Mouse (Mus musculus): ENCODE data around the gene E130114P18Rik. TPM values are rescaled to one million over a fixed set of nuclear protein-coding genes. Genes with fewer than 3 reads are reported as not detected.

The E130114P18Rik gene
- polyA plus RNA-seq, 1 experiment = 14.9 TPM

DNA sequence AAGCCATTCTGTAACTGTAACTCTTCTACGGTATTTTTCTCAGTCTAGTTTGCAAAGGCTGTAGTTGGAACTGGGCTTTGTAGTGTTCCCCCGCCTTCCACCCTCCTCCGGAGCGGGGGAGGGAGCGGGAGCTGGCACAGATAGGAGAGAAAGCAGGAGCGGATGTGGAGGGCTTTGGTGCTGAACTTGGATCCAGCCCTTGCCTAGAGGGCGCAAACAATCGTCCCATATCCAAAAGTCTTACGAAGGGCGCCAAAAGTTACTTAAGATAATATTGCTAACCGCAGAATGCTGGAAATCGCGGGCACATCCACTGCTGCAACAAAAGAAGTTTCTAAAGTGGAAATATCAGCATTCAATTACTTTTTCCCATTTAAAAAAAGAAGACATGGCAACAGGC lies 2.8 kb downstream of the E130114P18Rik start:
- 4% methylated on average over 13 of the region's 13 CpGs for WGBS
- H3K27ac ChIP-seq (ENCODE audit: insufficient read depth, low read length) = no peak overlapping the region
- peak; percentile 55 to 74 for DNase-seq
- peak overlapping the region; percentile 15 for H3K4me3 ChIP-seq (replicated peaks; ENCODE audit: insufficient read depth, low read depth, low read length)
- H3K27me3 ChIP-seq (ENCODE audit: control insufficient read depth, insufficient read depth, low read length) = no peaks in the 10 kb centered on the region
- H3K4me1 ChIP-seq (ENCODE audit: control insufficient read depth, insufficient read depth, low read length) = peaks cover 3% of the 10 kb centered on the region; the same call in 1 of the 2 replicates
- no peak for TF ChIP-seq CTCF (IDR thresholded peaks at IDR 0.05; ENCODE audit: borderline replicate concordance, insufficient read depth, low read depth, low read length)
- no peak for TF ChIP-seq POLR2A (IDR thresholded peaks at IDR 0.05; ENCODE audit: borderline replicate concordance, insufficient read depth, low read length)

DNA sequence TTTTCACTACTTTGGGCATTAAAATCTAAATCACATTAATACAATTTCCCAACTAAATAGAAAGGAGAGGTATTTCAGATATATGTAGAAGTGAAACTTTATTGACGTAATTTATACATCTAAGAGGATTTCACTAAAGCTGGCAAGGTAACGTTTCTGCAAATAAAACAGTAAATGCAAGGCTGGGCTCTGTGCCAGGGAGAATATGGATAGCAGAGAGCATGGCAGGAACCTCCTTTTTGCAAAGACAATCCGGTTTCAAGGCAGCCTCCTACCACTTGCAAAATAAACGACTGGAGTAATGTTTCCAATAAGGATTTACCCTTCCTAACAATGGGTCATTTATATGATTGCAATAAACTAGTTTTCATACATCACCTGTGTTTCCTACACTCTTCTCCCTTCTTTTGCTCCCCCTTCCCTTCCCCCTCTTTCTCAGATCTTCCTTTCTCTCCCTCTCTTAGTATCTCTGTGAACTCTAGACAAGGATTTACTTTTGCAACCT lies 3.4 kb downstream of the E130114P18Rik start:
- TF ChIP-seq CTCF (IDR thresholded peaks at IDR 0.05; ENCODE audit: borderline replicate concordance, insufficient read depth, low read depth, low read length) = no peak
- no peak for TF ChIP-seq POLR2A (IDR thresholded peaks at IDR 0.05; ENCODE audit: borderline replicate concordance, insufficient read depth, low read length)
- no peaks in the 10 kb centered on the region for H3K27me3 ChIP-seq (ENCODE audit: control insufficient read depth, insufficient read depth, low read length)
- H3K27ac ChIP-seq (ENCODE audit: insufficient read depth, low read length) = no peak overlapping the region
- WGBS = 25% methylated on average over 4 of the region's 4 CpGs
- H3K4me3 ChIP-seq (replicated peaks; ENCODE audit: insufficient read depth, low read depth, low read length) = no peak overlapping the region
- H3K4me1 ChIP-seq (ENCODE audit: control insufficient read depth, insufficient read depth, low read length) = peaks cover 3% of the 10 kb centered on the region; the same call in 1 of the 2 replicates
- DNase-seq = peak in 1 of 2 experiments; percentile 18

DNA sequence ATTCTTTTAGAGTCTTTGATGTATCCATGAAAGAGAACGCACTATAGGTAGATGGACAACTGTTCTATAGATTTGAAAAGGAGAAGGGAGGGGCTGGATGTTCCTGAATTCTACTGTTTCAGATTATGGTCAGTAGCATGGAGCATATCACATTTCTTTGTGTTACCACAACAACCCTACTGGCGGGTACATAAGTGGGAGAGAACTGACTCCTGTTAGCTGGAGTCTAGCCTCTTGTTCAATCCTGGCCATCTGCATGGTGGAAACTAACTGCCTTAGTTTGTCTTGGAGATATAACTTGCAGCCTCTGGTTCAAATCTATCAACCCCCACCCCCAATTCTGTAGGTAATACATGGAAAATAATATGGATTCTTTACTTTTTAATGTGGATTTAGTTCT lies 4.1 kb downstream of the E130114P18Rik start:
- no peak overlapping the region for H3K4me3 ChIP-seq (replicated peaks; ENCODE audit: insufficient read depth, low read depth, low read length)
- H3K27ac ChIP-seq (ENCODE audit: insufficient read depth, low read length) = no peak overlapping the region

DNA sequence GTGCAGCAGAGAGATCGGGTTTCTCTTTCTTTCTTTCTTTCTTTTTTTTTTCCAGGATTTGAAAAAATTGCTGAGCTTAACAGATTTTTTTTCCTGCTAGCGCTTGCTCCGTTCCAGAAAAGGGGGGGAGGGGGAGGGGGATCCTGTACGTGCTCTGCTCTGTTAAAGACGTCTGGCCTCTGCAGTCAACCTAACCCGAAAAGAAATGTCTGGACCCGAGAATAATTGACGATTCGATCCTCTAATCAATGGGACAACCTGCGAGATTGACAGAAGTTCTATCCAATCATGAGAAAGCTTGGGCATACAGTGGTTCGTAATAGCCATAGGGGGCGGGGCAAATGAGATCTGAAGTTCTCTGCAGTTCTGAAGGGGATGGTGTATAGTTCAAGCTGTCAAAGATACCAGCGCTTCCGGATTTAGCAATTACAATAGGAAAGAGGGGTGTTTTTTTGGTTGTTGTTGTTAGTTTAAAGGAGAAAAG lies 4.7 kb downstream of the E130114P18Rik start:
- H3K4me1 ChIP-seq (ENCODE audit: control insufficient read depth, insufficient read depth, low read length) = peaks cover 3% of the 10 kb centered on the region; the same call in 1 of the 2 replicates
- no peaks in the 10 kb centered on the region for H3K27me3 ChIP-seq (ENCODE audit: control insufficient read depth, insufficient read depth, low read length)
- under 1% methylated on average over 14 of the region's 14 CpGs for WGBS
- TF ChIP-seq POLR2A (IDR thresholded peaks at IDR 0.05; ENCODE audit: borderline replicate concordance, insufficient read depth, low read length) (peak; percentile 32; the same call in 1 of the 2 replicates), CTCF (IDR thresholded peaks at IDR 0.05; ENCODE audit: borderline replicate concordance, insufficient read depth, low read depth, low read length) (no peak)
- H3K27ac ChIP-seq (ENCODE audit: insufficient read depth, low read length) = no peak overlapping the region
- peak overlapping the region; percentile 98 for H3K4me3 ChIP-seq (replicated peaks; ENCODE audit: insufficient read depth, low read depth, low read length)
- DNase-seq = peak; percentile 87 to 99

More for the DNA sequence above, 4.1 kb downstream of the E130114P18Rik start:
- WGBS = 67% methylated on average over 2 of the region's 2 CpGs
- Histone ChIP-seq H3K4me1 (ENCODE audit: control insufficient read depth, insufficient read depth, low read length) (peaks cover 3% of the 10 kb centered on the region; the same call in 1 of the 2 replicates), H3K27me3 (ENCODE audit: control insufficient read depth, insufficient read depth, low read length) (no peaks in the 10 kb centered on the region)
- no peak for DNase-seq
- no peak for TF ChIP-seq CTCF (IDR thresholded peaks at IDR 0.05; ENCODE audit: borderline replicate concordance, insufficient read depth, low read depth, low read length)
- no peak for TF ChIP-seq POLR2A (IDR thresholded peaks at IDR 0.05; ENCODE audit: borderline replicate concordance, insufficient read depth, low read length)

DNA sequence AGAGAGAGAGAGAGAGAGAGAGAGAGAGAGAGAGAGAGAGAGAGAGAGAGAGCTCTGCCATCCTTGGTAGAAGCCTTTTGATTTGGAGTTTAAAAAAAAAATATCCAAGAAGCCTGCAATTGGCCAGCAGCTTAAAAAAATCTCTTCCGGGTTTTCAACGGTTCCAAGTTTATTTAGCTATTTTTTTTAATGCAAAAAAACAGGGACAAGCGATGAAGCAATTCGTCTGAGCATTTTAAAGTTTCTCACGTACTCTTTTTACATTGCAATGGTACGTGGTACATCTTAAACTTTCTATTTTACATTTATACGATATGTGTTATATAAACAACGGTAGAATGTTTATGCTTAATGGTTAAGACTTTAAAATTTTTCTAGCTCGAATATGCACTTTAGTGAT lies 5.2 kb downstream of the E130114P18Rik start, which contains the start of gene Nfia:
TSS of gene Nfia (plus strand) at position 94 of the 400 bp plus-strand sequence.
- peak within 1 kb of the TSS; percentile 99 for H3K27ac ChIP-seq (ENCODE audit: insufficient read depth, low read length)
- WGBS = 0% methylated on average over 9 of the region's 9 CpGs
- no peaks in the 10 kb centered on the region for H3K27me3 ChIP-seq (ENCODE audit: control insufficient read depth, insufficient read depth, low read length)
- DNase-seq = no peak
- peak within 1 kb of the TSS; percentile 98 for H3K4me3 ChIP-seq (replicated peaks; ENCODE audit: insufficient read depth, low read depth, low read length)
- TF ChIP-seq CTCF (IDR thresholded peaks at IDR 0.05; ENCODE audit: borderline replicate concordance, insufficient read depth, low read depth, low read length) (no peak), POLR2A (IDR thresholded peaks at IDR 0.05; ENCODE audit: borderline replicate concordance, insufficient read depth, low read length) (no peak)
- peaks cover 3% of the 10 kb centered on the region; the same call in 1 of the 2 replicates for H3K4me1 ChIP-seq (ENCODE audit: control insufficient read depth, insufficient read depth, low read length)

DNA sequence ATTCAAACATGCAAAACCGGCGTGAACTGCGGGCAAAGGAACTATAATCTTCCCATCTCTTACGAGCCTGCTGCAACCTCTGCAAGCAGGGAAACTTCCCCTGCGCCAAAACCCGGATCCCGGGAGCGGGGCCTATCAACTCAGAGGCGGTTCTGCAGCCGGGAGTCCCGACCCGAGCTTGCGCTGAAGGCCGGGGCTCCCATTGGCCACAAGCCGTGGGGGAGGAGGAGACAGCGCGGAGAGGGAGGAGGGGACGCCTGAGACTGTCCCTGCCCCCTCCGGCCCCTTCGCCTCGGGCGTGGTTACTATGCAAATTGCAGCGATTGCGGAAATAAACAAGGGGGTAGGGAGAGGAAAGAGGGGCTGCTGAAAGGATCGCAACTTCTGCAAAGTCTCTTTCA lies 5.8 kb downstream of the E130114P18Rik start:
- peak overlapping the region; percentile 98 for H3K4me3 ChIP-seq (replicated peaks; ENCODE audit: insufficient read depth, low read depth, low read length)
- peak overlapping the region; percentile 99 for H3K27ac ChIP-seq (ENCODE audit: insufficient read depth, low read length)
- peaks cover 3% of the 10 kb centered on the region; the same call in 1 of the 2 replicates for H3K4me1 ChIP-seq (ENCODE audit: control insufficient read depth, insufficient read depth, low read length)
- TF ChIP-seq CTCF (IDR thresholded peaks at IDR 0.05; ENCODE audit: borderline replicate concordance, insufficient read depth, low read depth, low read length) (no peak), POLR2A (IDR thresholded peaks at IDR 0.05; ENCODE audit: borderline replicate concordance, insufficient read depth, low read length) (peak; percentile 88; the same call in 1 of the 2 replicates)
- WGBS = under 1% methylated on average over 25 of the region's 25 CpGs
- DNase-seq = peak; percentile 97 to 99
- no peaks in the 10 kb centered on the region for H3K27me3 ChIP-seq (ENCODE audit: control insufficient read depth, insufficient read depth, low read length)

DNA sequence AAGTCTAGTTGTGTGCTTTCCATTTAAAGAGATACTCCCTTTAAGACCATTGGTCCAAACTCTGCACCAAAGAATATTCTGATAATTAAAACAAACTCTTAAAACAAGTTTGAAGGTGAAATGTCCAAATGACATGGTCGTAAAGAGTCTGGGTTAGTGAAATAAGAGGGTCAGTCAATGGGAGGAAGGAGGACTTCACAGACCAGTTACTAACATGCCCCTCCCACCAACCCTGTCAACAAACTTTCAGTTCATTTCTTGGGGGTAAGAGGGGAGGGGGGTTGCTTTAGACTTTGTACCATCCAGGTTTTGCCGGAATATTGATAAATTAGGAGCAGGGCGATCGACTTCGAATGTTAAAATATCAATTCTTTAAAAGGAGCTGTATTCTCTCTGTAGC lies 6.5 kb downstream of the E130114P18Rik start:
- Histone ChIP-seq H3K27ac (ENCODE audit: insufficient read depth, low read length) (peak overlapping the region; percentile 91; the same call in 1 of the 2 replicates), H3K4me1 (ENCODE audit: control insufficient read depth, insufficient read depth, low read length) (peaks cover 3% of the 10 kb centered on the region; the same call in 1 of the 2 replicates), H3K27me3 (ENCODE audit: control insufficient read depth, insufficient read depth, low read length) (no peaks in the 10 kb centered on the region), H3K4me3 (replicated peaks; ENCODE audit: insufficient read depth, low read depth, low read length) (peak overlapping the region; percentile 98)
- 11% methylated on average over 5 of the region's 5 CpGs for WGBS
- TF ChIP-seq POLR2A (IDR thresholded peaks at IDR 0.05; ENCODE audit: borderline replicate concordance, insufficient read depth, low read length) = no peak
- no peak for TF ChIP-seq CTCF (IDR thresholded peaks at IDR 0.05; ENCODE audit: borderline replicate concordance, insufficient read depth, low read depth, low read length)
- no peak for DNase-seq

DNA sequence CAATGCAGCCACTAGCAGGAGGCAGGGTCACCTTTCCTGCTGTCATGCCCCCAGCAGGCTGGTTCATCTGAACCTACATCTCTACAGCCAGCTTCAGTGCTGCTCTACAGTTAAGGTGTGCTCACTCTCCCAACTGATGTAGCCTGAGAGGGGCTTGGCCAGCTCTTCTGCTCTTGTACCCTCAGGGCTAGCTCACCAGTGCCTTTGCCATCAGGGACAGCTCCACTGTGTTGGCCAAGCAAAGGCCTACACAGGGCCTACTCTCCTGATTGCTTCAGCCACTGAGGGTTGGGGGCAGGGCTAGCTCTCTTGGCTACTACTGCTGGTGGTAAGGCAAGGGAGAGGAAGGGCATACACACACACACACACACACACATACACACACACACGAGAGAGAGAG lies 8.0 kb downstream of the E130114P18Rik start:
- Histone ChIP-seq H3K4me3 (replicated peaks; ENCODE audit: insufficient read depth, low read depth, low read length) (no peak overlapping the region), H3K27ac (ENCODE audit: insufficient read depth, low read length) (no peak overlapping the region), H3K4me1 (ENCODE audit: control insufficient read depth, insufficient read depth, low read length) (peaks cover 3% of the 10 kb centered on the region; the same call in 1 of the 2 replicates), H3K27me3 (ENCODE audit: control insufficient read depth, insufficient read depth, low read length) (no peaks in the 10 kb centered on the region)
- TF ChIP-seq POLR2A (IDR thresholded peaks at IDR 0.05; ENCODE audit: borderline replicate concordance, insufficient read depth, low read length) (no peak), CTCF (IDR thresholded peaks at IDR 0.05; ENCODE audit: borderline replicate concordance, insufficient read depth, low read depth, low read length) (no peak)
- DNase-seq = no peak
- 29% methylated on average over 1 of the region's 1 CpGs for WGBS
